Mouse (Mus musculus) lung, adult 2 months (tissue): ENCODE data around the gene Atp8b2. TPM values are rescaled to one million over a fixed set of nuclear protein-coding genes. Genes with fewer than 3 reads are reported as not detected.

Experiments
- DNase-seq: peaks from one replicate; pipeline ENCODE4 v3.0.0; 2022
- H3K4me1 ChIP-seq: fragments of 200-500 bp; 2 replicates; pipeline ENCODE4 v1.6.1; 2011; ENCODE audit warnings: low read length; ENCODE audit not compliant: control insufficient read depth, insufficient read depth
- H3K4me3 ChIP-seq: fragments of 200-500 bp; replicated peaks from 2 replicates; pipeline ENCODE3; 2011; ENCODE audit warnings: low read depth, mild to moderate bottlenecking, control low read depth, low read length; ENCODE audit errors: extremely low read depth
- CTCF ChIP-seq: fragments of 200-500 bp; IDR thresholded peaks from 2 replicates; pipeline ENCODE4 v1.5.1; 2011; ENCODE audit warnings: mild to moderate bottlenecking, low read length, control low read depth; ENCODE audit not compliant: insufficient read depth
- POLR2A ChIP-seq: fragments of 200-500 bp; IDR thresholded peaks from 2 replicates; pipeline ENCODE4 v1.6.1; 2011; ENCODE audit warnings: low read depth, mild to moderate bottlenecking, control low read depth, low read length, borderline replicate concordance; ENCODE audit errors: extremely low read depth
- WGBS: fragments of 180-500 bp; shearing (Covaris S2); methylation state at CpG from one replicate; pipeline ENCODE4 v1.1.7; 2018; 5-methylcytosine and 5-hydroxymethylcytosine counted together
- polyA plus RNA-seq: library from polyadenylated mRNA; depleted of rRNA; stranded (reverse); fragments of >200 nt; gene quantifications from 2 replicates; pipeline ENCODE4 v1.2.3, GENCODE M21; 2012; rRNA removed

The Atp8b2 gene
- 31.9 and 52.7 TPM in 2 replicates for polyA plus RNA-seq

DNA sequence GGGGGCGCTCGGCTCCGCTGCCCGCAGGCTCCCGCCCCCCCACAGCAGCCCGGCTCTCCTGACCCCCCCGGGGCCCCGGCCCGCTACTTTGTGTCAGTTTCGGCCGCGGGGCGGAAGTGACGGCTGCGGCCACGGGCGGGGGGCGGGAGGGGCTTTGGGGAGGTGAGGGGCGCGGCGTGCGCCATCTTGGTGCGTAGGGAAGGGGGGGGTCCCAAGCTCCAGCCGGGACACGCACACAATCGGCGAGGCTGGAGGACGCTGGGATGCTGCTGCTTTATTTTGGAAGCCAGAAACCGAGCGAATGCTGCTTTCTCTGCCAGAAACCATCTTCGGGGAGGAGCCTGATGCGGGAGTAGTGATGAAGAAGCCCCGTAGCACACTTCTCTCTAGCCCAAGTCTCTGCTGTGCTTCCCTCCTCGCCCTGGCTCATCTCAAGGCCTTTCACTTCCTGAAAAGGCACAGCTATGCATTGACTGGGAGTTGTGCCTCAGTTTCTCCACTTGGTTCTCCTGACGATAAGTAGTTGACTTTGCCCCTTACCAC is at the start of gene Atp8b2:
Atp8b2 (minus strand) TSS at position 288 of the 543 bp plus-strand sequence.
- WGBS: 1% methylated on average over 31 of the region's 35 CpGs
- no peak for TF ChIP-seq CTCF
- peak; percentile 84; the same call in 1 of the 2 replicates for TF ChIP-seq POLR2A
- Histone ChIP-seq H3K4me3 (peak within 1 kb of the TSS; percentile 95), H3K4me1 (peaks cover 12% of the 10 kb centered on the region; the same call in 1 of the 2 replicates)
- peak; percentile 58 for DNase-seq

DNA sequence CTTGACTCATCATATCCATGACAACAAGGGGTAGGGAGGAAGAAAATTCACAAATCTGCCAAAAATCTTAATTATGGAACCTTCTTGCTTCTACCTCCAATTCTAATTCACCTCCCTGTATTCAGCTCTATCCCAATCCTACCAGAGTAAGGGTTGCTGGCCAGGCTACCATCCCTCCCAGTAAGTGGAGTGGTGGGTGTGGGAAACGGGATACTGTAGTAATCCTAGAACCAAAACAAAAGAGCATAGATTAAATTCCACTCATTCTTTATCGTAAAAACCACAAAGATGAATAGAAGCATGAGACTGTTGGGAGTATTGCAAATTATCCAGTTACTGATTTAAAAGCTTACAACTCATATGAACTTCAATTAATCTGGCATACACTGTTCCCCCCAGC is 47.0 kb upstream of the Atp8b2 start:
- WGBS: 65% methylated on average over 2 of the region's 2 CpGs
- TF ChIP-seq POLR2A: no peak
- no peak for TF ChIP-seq CTCF

DNA sequence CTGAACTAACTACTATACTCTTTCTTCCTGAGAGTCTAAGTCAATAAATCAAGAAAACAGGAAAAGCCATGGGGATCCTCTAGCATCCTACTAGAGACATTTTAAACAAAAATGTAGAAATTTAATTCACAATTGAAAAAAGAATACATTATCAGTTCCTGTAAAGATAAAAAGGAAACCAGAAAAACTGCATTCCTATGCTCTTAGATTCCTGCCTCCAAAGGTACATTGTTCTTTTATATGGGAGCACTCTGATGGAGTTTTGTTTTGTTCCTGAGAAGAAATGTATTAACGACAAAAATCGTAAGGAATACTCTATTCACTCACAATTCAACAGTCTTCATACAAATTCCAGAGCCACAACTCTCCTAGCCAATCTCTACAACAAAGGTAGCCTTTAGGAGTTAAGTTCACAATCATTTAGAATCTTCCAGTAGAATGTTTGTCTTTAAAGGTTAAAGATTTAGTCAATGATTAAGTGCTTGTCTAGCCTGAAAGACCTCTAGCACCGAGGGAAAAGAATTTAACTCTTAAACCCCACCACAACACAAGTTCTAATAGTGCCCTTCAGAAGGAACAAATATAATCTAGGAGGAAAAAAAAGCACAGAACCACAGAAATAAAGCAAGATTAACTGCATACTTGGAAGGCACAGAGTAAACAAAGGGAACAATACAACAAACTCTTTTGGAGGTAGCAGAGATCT is 40.9 kb upstream of the Atp8b2 start:
- WGBS: 47% methylated on average over 3 of the region's 3 CpGs
- TF ChIP-seq CTCF (no peak), POLR2A (no peak)
- Histone ChIP-seq H3K4me3 (no peak overlapping the region), H3K4me1 (no peaks in the 10 kb centered on the region)
- DNase-seq: no peak

More for the DNA sequence above, 47.0 kb upstream of the Atp8b2 start:
- no peak for DNase-seq
- H3K4me3 ChIP-seq: no peak overlapping the region
- no peaks in the 10 kb centered on the region for H3K4me1 ChIP-seq

DNA sequence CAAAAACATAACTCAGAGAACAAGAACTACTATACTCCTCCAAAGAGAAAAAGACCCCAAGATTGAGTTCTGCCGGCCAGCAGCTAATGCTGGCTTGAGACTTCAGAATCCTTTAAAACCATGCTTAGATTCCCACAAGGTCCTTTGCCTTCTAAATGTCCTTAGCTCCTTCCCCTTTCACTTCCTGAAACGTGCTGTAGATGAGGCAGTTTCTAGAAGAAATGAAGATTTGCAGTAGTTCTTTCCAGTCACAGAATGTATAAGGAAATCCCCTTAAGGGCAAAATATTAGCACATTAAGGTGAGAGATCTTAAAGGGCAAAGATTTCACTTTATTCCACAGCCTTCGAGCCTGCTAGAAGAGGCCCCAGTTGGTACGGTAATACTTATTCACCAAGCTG is 36.5 kb upstream of the Atp8b2 start:
- DNase-seq: no peak
- no peak for TF ChIP-seq CTCF
- no peak for TF ChIP-seq POLR2A
- WGBS: 76% methylated on average over 4 of the region's 4 CpGs
- Histone ChIP-seq H3K4me1 (peaks cover 5% of the 10 kb centered on the region), H3K4me3 (no peak overlapping the region)

DNA sequence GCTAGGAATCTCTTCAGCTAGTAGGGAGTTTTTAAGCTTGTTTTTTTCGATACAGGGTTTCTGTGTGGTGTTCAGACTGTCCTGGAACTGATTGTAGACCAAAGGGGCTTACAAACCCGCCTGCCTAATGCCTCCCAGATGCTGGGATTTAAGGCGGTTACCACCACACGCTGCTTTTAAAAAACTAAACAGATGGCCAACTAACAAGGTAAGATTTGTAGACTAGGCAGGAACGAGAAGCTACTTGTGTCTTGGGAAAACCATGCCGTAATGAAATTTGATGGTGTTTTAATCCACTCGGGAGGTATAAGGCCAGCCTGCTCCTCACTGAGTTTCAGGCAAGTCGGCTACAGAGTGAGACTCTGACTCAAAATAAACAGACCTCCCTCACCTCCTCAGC is 35.8 kb upstream of the Atp8b2 start:
- Histone ChIP-seq H3K4me3 (peak overlapping the region; percentile 87), H3K4me1 (peaks cover 5% of the 10 kb centered on the region)
- TF ChIP-seq POLR2A (no peak), CTCF (no peak)
- WGBS: 13% methylated on average over 8 of the region's 8 CpGs
- no peak for DNase-seq

DNA sequence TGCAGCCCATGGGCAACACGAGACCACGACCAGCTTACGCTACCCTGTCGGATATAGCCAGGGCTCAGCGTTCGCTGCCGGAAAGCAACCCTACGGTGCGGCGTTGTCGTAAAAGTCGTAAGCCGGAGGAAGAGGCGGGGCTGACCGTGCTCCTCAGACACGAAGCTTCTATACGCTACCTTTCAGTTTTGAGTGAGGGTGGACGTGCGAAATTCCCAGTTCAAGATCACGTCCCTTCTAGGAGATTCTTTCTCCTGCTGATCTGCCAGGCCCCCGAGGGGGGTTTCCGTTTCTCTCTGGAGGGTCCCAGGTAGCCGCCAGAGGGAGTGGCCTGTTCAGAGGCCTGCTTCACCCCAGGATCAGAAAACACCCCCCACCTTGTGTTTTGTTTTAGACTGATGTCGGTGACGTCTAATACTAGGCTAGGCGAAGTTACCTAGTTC is 35.3 kb upstream of the Atp8b2 start, which contains the start of gene Hax1:
Hax1 (minus strand) TSS at position 169 of the 443 bp plus-strand sequence.
- Histone ChIP-seq H3K4me1 (peaks cover 5% of the 10 kb centered on the region), H3K4me3 (peak within 1 kb of the TSS; percentile 87)
- TF ChIP-seq CTCF (no peak), POLR2A (peak; percentile 86; the same call in 1 of the 2 replicates)
- DNase-seq: peak; percentile 92
- WGBS: under 1% methylated on average over 26 of the region's 26 CpGs

DNA sequence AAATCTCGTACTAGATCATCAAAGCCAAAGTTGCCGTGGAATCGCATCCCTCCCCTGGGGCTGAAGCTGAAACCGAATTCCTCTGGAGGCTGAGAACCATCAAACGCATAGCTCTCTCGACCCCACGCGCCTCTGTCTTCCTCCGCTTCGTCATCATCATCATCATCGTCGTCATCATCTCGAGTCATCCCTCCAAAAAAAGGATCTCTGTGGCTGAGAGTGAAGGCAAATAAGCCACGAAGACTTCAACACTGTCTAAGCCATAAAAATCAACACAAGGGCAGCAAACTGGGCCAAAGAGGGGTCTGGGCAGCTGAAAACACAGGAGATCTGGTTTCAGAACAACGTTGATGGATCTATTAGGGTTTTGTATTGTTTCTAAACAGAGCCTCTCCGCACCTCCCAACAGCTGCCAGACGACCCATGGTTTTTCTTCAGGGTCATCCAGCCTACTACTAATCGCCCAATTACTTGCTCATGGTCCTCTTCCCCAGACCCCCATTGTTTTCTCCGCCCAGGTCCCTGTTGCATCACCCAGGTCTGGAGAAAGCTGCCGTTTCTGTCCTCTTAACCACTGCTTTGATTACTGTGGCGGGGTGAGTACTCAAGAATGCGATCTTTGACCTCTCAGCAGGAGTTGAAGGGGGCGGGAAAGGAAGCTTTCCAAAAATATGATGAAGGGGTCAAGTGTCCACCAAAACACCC is 34.6 kb upstream of the Atp8b2 start:
- Histone ChIP-seq H3K4me1 (peaks cover 5% of the 10 kb centered on the region), H3K4me3 (peak overlapping the region; percentile 87)
- no peak for DNase-seq
- TF ChIP-seq POLR2A (no peak), CTCF (no peak)
- WGBS: 10% methylated on average over 23 of the region's 23 CpGs

DNA sequence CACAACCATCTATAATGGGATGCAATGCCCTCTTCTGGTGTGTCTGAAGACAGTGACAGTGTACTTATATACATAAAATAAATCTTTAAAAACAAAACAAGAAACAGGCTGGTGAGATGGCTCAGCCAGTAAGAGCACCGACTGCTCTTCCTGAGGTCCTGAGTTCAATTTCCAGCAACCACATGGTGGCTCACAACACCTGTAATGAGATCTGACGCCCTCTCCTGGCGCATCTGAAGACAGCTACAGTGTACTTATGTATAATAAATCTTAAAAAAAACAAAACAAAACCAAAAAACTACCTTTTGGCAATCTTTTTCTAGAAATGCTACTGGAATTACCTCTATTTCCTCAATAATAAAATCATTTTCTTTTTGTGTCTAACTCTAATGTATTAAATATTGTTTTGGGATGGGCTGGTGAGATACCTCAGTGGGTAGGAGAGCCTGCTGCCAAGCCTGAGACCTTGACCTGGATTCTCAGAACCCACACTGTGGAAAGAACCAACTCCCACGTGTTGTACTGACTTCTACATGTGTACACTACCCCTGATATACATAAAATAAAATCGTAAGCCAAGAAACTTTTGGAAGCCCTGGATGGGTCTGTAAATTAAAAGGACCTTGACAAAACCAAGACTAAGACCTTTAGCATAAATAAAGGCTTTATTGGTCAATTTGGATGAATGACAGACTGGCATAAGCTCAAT is 31.7 kb upstream of the Atp8b2 start:
- 87% methylated on average over 5 of the region's 5 CpGs for WGBS
- no peak for DNase-seq
- no peak overlapping the region for H3K4me3 ChIP-seq
- H3K4me1 ChIP-seq: peaks cover 5% of the 10 kb centered on the region
- TF ChIP-seq CTCF: no peak
- TF ChIP-seq POLR2A: no peak

DNA sequence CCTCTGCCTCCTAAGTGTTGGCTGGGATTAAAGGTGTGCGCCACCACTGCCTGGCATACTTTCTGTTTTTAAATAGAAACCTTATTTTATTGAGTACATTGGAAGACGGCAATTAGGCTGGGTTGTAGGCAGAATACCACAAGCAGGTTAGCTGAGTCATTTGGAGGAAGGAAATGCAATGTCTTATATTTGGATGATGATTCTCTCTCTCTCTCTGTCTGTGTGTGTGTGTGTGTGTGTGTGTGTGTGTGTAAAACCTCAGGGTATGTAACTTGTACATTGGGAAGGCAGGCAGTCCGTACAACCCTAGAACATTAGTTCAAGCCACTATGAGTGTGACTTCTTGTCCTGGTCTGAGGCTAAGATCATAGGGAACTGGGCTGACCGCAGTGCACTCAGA is 24.5 kb upstream of the Atp8b2 start:
- WGBS: 83% methylated on average over 4 of the region's 4 CpGs
- no peaks in the 10 kb centered on the region for H3K4me1 ChIP-seq
- H3K4me3 ChIP-seq: no peak overlapping the region
- no peak for DNase-seq
- TF ChIP-seq CTCF (no peak), POLR2A (no peak)
